Mouse (Mus musculus) liver, postnatal 0 days (tissue): Measurements from ENCODE around the gene Psmb6.

ENCODE experiments used
- CTCF ChIP-seq: sonication (generic); IDR thresholded peaks from 2 replicates; pipeline ENCODE4 v1.5.1; 2016; ENCODE audit warnings: antibody characterized with exemption, low read depth
- EP300 ChIP-seq: IDR thresholded peaks from 2 replicates; pipeline ENCODE4 v1.6.1; 2016; ENCODE audit warnings: antibody characterized with exemption, low read depth, mild to moderate bottlenecking

- TF ChIP-seq CTCF: no peak
- TF ChIP-seq EP300: no peak
Observed at GRCm38 (mm10) chr11:70541415-70541814, 16.2 kb downstream of the Psmb6 start.
